Mouse (Mus musculus) midbrain, embryonic 16.5 days (tissue): ENCODE results near the gene Aatf. TPM values are rescaled to one million over a fixed set of nuclear protein-coding genes. Genes with fewer than 3 reads are reported as not detected.
A peak's percentile ranks its signal among the peaks of the same experiment; 100 is the strongest.

Experiments used
- ATAC-seq: fragments of 200-750 bp; cut with Nextera tagmentation; 2 replicates; pipeline ENCODE4 v1.8.0; 2017; ENCODE audit warnings: moderate TSS enrichment
- H3K27ac ChIP-seq: fragments of 300-500 bp; sonication (generic); 2 replicates; pipeline ENCODE4 v1.5.1; 2014; ENCODE audit warnings: mild to moderate bottlenecking, low read length, mixed read lengths
- H3K27me3 ChIP-seq: fragments of 300-500 bp; sonication (generic); 2 replicates; pipeline ENCODE4 v1.6.1; 2014; ENCODE audit warnings: low read depth, low read length, mixed read lengths; ENCODE audit not compliant: control insufficient read depth, insufficient read depth
- H3K36me3 ChIP-seq: fragments of 300-500 bp; sonication (generic); 2 replicates; pipeline ENCODE4 v1.6.1; 2014; ENCODE audit warnings: mild to moderate bottlenecking, low read length, moderate library complexity, mixed read lengths; ENCODE audit not compliant: control insufficient read depth, insufficient read depth
- H3K4me1 ChIP-seq: fragments of 300-500 bp; sonication (generic); 2 replicates; pipeline ENCODE4 v1.6.1; 2014; ENCODE audit warnings: mild to moderate bottlenecking, low read length, mixed read lengths; ENCODE audit not compliant: control insufficient read depth, insufficient read depth
- H3K4me2 ChIP-seq: fragments of 300-500 bp; sonication (generic); 2 replicates; pipeline ENCODE4 v1.6.1; 2014; ENCODE audit warnings: mild to moderate bottlenecking, low read length, mixed read lengths
- H3K4me3 ChIP-seq: fragments of 300-500 bp; sonication (generic); 2 replicates; pipeline ENCODE4 v1.5.1; 2014; ENCODE audit warnings: low read depth, mild to moderate bottlenecking, low read length, moderate library complexity, mixed read lengths
- H3K9ac ChIP-seq: fragments of 300-500 bp; sonication (generic); 2 replicates; pipeline ENCODE4 v1.6.1; 2014; ENCODE audit warnings: low read depth, low read length, mixed read lengths
- H3K9me3 ChIP-seq: fragments of 300-500 bp; sonication (generic); replicated peaks from 2 replicates; pipeline ENCODE4 v1.6.1; 2014; ENCODE audit warnings: mild to moderate bottlenecking, low read length, mixed read lengths; ENCODE audit not compliant: control insufficient read depth, poor library complexity, severe bottlenecking
- WGBS: fragments of 180-500 bp; shearing (Covaris S2); extraction: QIAGEN DNeasy Blood & Tissue Kit; methylation state at CpG from one replicate; pipeline ENCODE4 v1.1.7; 2014; 5-methylcytosine and 5-hydroxymethylcytosine counted together
- polyA plus RNA-seq: library from polyadenylated mRNA; unstranded; fragments of >200 nt; fragmentation: Nextera tagmentation; extraction: Ambion mirVana; gene quantifications from 2 replicates; pipeline ENCODE4 v1.2.1, GENCODE M21; 2015

Aatf gene
- polyA plus RNA-seq, 1 experiment from 2014 or later, result 49.8 TPM

DNA sequence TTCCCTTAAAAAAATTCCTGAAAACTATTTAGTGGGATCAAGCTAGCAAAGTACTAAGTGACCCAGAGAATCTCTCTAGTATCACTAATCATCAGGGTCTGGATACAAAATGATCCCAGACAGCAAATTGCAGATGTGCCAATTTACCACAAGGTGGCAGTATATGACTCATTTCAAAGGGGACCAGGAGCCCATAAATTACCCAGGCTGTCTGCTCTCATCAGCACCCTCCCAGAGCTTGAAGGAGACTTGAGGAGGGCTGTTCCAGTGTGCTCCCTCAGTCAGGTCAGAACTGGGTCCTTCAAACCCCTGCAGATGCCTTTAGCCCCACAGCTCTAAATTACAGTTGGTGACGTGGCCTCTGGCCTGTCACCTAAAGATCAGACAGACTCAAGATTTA, 83.7 kb downstream of the Aatf start:
- Histone ChIP-seq H3K36me3 (no peaks in the 10 kb centered on the region), H3K9ac (no peak overlapping the region), H3K4me2 (no peak overlapping the region), H3K27ac (no peak overlapping the region), H3K9me3 (no peaks in the 10 kb centered on the region), H3K4me1 (peaks cover 11% of the 10 kb centered on the region), H3K27me3 (no peaks in the 10 kb centered on the region), H3K4me3 (no peak overlapping the region)
- ATAC-seq, result peak; percentile 75
- WGBS, result 31% methylated on average over 1 of the region's 1 CpGs

DNA sequence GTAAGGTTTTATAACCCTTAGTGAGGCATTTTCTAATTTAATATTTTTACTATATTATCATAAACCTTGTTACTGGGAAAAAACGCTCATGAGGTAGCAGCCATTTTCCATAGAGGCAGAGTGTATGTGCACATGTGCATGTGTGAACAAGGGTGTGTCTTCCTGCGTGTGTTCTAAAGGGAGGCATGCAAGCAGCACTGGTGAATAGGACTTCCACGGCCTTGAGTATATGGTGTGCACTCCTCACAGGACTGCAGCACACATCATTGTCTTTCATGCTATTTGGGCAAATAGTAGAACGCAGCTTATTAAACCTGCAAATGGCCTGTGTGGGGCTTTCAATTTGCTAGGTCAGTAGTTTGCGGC, 86.7 kb downstream of the Aatf start:
- ATAC-seq, result no peak
- Histone ChIP-seq H3K27me3 (no peaks in the 10 kb centered on the region), H3K36me3 (no peaks in the 10 kb centered on the region), H3K27ac (no peak overlapping the region), H3K9me3 (no peaks in the 10 kb centered on the region), H3K4me3 (no peak overlapping the region), H3K4me2 (no peak overlapping the region), H3K4me1 (peaks cover 13% of the 10 kb centered on the region), H3K9ac (no peak overlapping the region)
- WGBS, result 88% methylated on average over 5 of the region's 5 CpGs

DNA sequence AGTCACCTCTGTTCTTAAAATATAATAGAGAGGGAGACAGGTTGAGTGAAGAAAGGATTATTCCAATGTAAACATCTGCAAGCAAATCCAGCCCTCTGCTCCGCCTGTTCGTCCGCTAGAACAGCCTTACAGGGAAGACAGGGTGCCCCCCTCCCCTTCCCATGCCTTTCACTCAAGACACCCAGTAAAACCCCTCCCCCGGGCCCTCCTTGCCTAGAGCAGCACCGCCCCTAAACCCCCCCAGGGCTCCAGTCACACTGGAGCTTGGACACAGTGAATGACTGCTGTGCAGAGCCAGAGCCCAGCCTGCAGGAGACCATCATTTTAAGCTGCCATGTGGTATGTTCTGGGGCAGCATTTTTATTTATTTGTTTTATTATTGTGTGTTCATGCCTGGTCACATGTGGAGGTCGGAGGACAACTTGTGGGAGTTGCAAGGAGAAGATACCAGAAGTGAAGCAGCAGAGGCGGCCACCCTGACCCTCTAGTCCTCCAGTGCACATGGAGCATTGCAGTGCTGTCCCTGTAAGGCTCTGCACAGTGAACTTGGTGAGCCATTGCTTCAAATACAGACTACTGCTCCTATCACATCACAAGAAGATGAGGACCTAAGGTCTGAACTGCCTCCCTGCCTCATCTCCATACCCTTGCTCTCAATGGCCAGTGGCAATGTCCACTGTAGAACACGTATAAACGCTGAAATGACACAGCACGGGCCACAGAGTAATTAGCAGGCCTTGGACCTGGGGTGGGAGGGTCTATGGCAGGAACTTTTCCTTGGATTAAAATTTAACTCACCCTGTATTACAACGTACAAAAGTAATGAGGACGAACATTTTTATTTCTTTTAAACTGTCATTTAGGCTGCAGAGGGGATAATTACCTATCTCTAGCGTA, 87.3 kb downstream of the Aatf start:
- Histone ChIP-seq H3K4me1 (peaks cover 16% of the 10 kb centered on the region), H3K27me3 (no peaks in the 10 kb centered on the region), H3K9ac (no peak overlapping the region), H3K27ac (0 out of 2 replicates have a peak overlapping the region, but pooled peaks have one; percentile 24), H3K4me2 (no peak overlapping the region), H3K4me3 (no peak overlapping the region), H3K9me3 (no peaks in the 10 kb centered on the region), H3K36me3 (no peaks in the 10 kb centered on the region)
- WGBS, result 59% methylated on average over 13 of the region's 13 CpGs
- ATAC-seq, result no peak

DNA sequence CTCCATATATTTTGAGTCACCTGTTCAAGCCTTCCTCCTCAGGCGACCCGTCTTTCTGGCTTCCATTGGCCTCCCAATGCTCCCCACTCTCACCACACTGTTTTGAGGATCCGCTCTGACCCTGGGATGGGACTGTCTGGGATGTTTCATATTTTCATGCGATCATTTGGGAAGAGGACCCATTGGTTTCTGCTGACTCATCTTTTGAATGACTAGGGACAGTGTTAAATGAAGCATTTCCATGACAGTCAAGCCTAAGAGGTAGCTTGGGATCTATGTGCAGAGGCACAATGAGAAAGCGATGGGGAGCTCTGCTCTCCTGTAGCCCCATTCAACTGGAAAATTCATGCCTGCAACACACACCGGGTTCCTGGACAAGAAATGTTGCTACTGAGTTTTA, 92.5 kb downstream of the Aatf start:
- peaks cover 15% of the 10 kb centered on the region for H3K4me1 ChIP-seq
- ATAC-seq, result no peak
- no peaks in the 10 kb centered on the region for H3K36me3 ChIP-seq
- 90% methylated on average over 6 of the region's 6 CpGs for WGBS
- H3K9me3 ChIP-seq, result no peaks in the 10 kb centered on the region
- no peak overlapping the region for H3K27ac ChIP-seq
- H3K27me3 ChIP-seq, result no peaks in the 10 kb centered on the region
- H3K4me2 ChIP-seq, result no peak overlapping the region
- H3K9ac ChIP-seq, result no peak overlapping the region
- H3K4me3 ChIP-seq, result no peak overlapping the region

DNA sequence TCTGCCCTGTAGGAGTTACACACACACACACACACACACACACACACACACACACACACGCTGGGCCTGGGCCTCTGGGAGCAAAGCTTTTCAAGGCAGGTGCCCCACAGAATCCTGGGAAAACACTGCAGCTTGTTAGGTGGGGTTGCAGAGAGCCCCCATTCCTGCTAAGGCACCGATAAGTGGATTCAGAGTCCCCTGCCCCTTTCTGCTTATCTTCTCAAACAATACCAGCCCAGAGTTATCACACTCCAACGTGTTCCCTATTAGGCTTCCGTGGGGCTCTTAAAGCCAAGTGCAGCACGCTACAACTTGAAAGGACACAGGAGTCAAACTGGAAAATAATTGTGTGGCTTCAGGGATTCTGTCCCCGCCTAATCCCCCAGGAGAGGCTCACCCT, 100.2 kb downstream of the Aatf start:
- WGBS, result 29% methylated on average over 6 of the region's 6 CpGs
- no peak for ATAC-seq

DNA sequence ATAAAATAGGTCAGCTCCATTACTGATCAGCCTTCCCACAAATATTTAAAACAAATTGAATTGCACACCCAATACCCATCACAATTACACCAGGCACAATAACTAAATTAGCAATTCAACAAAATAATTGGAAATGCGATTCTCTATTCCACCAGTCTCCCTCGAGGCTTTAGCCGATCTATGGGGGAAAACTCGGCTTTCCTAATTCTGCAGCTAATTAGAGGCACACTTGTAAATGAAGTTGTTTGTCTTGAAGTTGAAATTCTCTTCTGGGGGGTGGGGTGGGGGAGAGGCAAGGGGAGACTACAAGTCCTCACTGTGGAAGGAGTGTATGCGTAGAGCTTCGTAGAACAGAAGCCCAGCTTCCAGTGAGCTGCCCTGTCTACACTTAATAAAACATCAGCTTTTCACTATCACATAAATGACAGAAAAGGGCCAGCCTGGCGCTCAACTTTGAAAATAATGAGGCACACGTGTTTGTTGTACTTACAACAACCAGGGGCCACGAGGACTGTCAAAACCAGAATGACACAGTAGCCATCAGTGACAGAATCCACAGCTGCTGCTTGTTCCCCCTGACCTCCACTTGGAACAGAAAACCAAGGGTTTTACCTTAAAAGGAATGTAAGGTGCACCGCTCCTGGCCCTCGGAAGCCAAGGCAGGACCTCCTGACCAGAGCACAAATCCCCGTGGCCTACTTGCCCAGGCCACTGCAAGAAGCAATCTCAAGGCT, 101.0 kb downstream of the Aatf start:
- no peaks in the 10 kb centered on the region for H3K36me3 ChIP-seq
- no peak overlapping the region for H3K9ac ChIP-seq
- peak; percentile 43 for ATAC-seq
- H3K4me2 ChIP-seq, result no peak overlapping the region
- WGBS, result 38% methylated on average over 12 of the region's 12 CpGs
- no peaks in the 10 kb centered on the region for H3K27me3 ChIP-seq
- no peaks in the 10 kb centered on the region for H3K9me3 ChIP-seq
- H3K27ac ChIP-seq, result peak overlapping the region; percentile 40; the same call in 1 of the 2 replicates
- H3K4me3 ChIP-seq, result no peak overlapping the region
- peaks cover 22% of the 10 kb centered on the region for H3K4me1 ChIP-seq

More for the DNA sequence above, 100.2 kb downstream of the Aatf start:
- H3K27ac ChIP-seq, result 0 out of 2 replicates have a peak overlapping the region, but pooled peaks have one; percentile 17
- H3K36me3 ChIP-seq, result no peaks in the 10 kb centered on the region
- H3K4me1 ChIP-seq, result peaks cover 22% of the 10 kb centered on the region
- H3K4me3 ChIP-seq, result no peak overlapping the region
- H3K9ac ChIP-seq, result no peak overlapping the region
- no peaks in the 10 kb centered on the region for H3K9me3 ChIP-seq
- H3K4me2 ChIP-seq, result no peak overlapping the region
- H3K27me3 ChIP-seq, result no peaks in the 10 kb centered on the region

DNA sequence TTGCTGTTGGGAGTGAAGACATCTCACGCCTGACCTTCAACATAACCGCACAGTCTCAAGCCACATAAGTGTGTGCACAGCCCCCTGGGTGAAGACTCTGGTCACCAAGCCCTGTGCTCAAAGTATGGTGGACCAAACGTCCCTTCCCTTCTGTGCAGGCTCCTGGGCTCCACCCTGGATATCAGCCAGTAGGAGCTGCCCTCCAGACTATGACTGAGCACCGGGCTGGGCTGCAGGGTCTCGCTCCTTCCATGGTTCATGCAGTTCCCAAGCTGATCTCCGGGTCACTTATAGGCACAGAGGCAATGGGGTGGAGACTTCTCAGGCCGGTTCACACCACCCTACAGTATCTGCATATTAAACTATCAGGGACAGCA, 101.7 kb downstream of the Aatf start:
- H3K9me3 ChIP-seq, result no peaks in the 10 kb centered on the region
- no peak overlapping the region for H3K4me2 ChIP-seq
- no peak for ATAC-seq
- WGBS, result 61% methylated on average over 7 of the region's 7 CpGs
- peak overlapping the region; percentile 43; the same call in 1 of the 2 replicates for H3K27ac ChIP-seq
- no peak overlapping the region for H3K4me3 ChIP-seq
- no peaks in the 10 kb centered on the region for H3K36me3 ChIP-seq
- H3K4me1 ChIP-seq, result peaks cover 22% of the 10 kb centered on the region
- no peaks in the 10 kb centered on the region for H3K27me3 ChIP-seq
- H3K9ac ChIP-seq, result no peak overlapping the region

DNA sequence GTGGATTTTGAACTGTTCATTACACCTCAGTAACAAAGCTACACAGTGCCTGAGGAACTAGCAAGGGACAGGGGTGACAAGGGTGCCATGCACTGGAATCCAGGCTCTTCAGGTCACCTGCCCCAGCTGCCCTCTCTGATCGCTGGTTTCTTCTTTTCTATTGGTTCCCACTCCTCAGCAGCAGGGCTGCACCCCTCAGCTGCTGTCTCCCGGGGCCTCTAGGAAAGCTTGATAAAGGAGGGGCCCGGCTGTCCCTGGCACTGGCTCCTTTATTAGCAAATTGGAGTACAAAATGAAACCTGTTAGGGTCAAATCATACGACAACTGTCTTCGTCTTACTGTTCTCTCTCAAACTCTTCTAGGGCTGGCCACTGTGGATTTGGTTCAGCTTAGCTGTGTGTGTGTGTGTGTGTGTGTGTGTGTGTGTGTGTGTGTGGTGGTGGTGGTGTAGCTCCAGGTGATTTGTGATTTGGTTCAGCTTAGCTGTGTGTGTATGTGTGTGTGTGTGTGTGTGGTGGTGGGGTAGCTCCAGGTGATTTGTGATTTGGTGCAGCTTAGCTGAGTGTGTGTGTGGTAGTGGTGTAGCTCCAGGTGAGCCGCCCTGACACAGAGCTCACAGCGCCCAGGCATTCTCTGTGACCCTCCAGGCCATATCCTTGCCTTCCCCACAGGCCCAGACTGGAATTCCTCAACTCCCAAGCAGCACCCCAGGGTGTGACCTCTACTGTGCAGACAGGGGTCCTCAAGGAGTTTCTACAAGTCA, 102.3 kb downstream of the Aatf start:
- no peak overlapping the region for H3K9ac ChIP-seq
- peaks cover 22% of the 10 kb centered on the region for H3K4me1 ChIP-seq
- no peaks in the 10 kb centered on the region for H3K36me3 ChIP-seq
- ATAC-seq, result peak; percentile 34; the same call in 1 of the 2 replicates
- H3K9me3 ChIP-seq, result no peaks in the 10 kb centered on the region
- no peak overlapping the region for H3K4me3 ChIP-seq
- no peaks in the 10 kb centered on the region for H3K27me3 ChIP-seq
- no peak overlapping the region for H3K4me2 ChIP-seq
- H3K27ac ChIP-seq, result 0 out of 2 replicates have a peak overlapping the region, but pooled peaks have one; percentile 43
- 61% methylated on average over 7 of the region's 7 CpGs for WGBS
